Mouse (Mus musculus) neutrophil, adult 5-6 weeks (primary cell): ENCODE measurements around the gene Klrb1f. TPM values are rescaled to one million over a fixed set of nuclear protein-coding genes. Genes with fewer than 3 reads are reported as not detected.
A peak's percentile ranks its signal among the peaks of the same experiment; 100 is the strongest.
"Not testable (repeated sequence)": the region's sequence is repeated elsewhere in the genome, so short reads cannot be mapped to it uniquely, and the experiment has no call there.

Experiments used
- ATAC-seq: fragments of 151-379, 151-347 bp; 2 replicates; pipeline ENCODE4 v1.8.0; 2017; ENCODE audit warnings: mild to moderate bottlenecking, moderate TSS enrichment; ENCODE audit not compliant: insufficient number of reproducible peaks, poor library complexity, low FRiP score, severe bottlenecking; ENCODE audit errors: extremely low read depth
- total RNA-seq: library from RNA; stranded (forward); fragments of 200-1000 nt; gene quantifications from 2 replicates; pipeline ENCODE4 v1.2.3, GENCODE M21; 2017

Gene Klrb1f
- total RNA-seq, 1 experiment from 2014 or later: 1.2 TPM

DNA sequence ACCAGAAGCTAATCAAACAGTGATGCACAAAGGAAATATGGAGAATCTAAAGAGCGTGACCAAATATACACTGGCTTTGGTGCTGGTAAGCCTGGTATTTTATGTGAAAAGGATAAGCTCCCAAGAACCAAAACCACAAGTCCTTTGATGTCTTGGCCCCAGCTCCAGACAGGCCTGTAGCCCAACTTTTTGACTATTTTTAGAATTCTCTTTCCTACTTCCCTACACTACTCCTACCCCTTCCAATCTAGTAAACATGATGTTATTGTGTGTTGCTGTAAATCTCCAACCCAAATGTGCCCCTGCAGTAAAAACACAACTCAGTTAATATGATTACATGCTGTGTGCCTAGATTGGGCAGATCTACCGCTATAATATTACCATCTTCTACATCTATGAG lies 4.2 kb upstream of the Klrb1f start:
- no peak for ATAC-seq

DNA sequence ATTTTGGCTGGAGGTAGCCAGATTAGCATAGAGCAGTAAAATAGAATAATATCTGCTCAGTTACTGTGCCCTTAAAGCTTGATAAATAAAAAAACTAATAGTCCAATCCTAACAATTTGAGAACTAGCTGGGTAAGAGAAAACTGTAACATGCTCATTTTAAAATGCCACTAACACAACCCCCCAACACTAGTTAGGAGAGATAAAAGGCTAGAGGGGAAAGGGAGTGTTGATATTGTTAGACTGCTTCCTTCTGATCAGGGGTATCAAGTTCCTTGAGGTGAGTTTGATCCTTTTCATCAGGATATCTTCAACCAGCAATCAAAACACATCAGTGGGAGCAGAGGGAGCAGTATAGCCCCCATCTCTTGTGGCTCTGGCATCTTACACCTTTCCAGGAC lies 3.2 kb upstream of the Klrb1f start:
- ATAC-seq: no peak

DNA sequence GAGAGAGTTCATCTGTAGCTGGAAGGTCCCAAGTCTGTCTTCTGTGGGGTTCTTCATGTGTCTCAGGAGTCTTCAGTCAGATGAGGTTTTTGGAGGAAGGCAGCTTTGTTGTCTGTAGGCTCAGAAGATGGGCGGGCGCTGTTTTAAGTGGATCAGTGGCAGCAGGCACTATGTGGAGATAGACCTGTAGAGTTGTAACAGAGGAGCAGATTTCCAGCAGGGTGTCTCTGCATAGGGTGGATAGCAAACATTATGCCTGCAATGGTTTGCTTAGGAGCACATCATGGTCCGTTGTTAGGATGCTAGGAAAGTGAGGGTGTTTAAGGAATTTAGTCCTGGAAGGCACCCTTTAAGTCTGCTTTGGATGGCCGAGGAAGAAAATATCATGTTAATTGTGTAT lies 2.7 kb downstream of the Klrb1f start:
- no peak for ATAC-seq

DNA sequence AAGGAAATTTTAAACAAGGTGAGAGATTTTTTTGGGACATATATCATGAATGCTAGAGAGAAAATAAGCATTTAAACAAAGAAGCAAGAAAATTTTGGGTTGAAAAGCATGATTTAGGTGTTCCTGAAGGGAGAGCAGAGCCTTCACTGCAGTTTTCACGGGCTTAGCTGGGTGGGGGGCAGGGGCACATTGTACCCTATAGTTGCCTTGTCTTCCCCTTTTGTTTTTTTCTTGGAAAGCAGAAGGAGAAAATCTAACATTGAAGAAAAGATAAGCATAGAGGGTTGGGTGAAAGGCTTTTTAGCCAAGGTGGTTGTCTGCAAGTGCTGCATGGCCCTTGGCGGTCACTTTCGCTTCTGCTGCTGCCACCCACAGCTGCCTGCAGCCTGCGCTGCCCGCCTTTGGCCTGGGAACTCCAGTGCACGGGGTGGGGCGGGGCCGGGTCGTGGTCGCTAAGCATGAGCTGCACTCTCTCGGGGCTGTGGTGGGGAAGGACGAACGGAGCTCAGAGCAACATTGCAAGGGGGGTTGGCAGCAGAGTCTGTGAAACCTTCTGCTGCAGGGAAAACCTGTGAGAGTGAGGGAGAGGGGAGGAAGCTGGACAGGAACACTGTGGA lies 3.3 kb downstream of the Klrb1f start:
- peak; percentile 90 for ATAC-seq

DNA sequence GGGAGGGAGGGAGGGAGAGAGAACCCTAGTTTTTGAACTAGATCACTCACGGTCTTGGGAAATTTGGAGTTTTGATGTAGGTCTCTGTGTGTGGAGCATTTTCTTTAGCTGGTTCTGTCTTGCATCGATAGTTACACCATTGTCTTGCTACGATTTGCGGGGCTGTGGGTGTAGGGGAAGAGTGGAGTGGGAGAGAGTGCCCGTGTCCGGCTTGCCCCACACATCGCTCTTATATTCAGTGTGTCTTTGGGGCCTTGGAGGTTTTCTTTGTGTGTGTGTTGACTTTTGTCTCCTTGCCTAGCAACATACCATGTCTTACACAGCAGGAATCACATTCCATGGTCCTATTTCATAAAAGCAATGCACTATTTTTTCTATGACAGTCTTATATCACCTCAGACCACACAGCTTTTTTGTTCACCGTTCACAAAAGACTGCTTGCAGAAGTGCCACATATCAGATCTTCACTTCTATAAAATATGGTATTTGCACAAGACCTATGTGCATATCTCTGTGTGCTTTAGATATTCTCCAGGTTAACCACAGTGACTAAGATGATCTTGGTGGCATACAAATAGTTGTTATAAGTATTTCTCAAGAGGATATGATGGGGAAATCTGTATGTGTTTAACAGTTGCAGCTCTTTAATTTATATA lies 4.0 kb downstream of the Klrb1f start:
- no peak for ATAC-seq

DNA sequence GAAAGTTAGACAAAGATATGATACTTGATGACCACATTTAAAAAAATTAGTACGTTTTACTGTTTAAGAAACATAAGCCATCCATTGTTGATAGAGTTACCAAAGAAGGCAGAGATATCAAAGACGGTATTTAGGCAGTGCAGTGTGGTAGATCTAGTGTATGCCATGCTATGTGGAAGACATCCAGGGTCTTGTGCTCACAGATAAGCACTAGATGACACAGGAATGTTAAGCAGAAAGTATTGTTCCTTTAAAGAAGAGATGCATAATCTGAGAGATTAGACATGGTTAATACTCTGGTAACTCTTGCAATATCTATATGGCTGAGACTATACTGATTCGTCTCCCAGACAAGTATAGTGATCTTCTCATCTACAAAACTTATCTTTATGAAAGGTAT lies 5.4 kb downstream of the Klrb1f start:
- ATAC-seq: no peak

DNA sequence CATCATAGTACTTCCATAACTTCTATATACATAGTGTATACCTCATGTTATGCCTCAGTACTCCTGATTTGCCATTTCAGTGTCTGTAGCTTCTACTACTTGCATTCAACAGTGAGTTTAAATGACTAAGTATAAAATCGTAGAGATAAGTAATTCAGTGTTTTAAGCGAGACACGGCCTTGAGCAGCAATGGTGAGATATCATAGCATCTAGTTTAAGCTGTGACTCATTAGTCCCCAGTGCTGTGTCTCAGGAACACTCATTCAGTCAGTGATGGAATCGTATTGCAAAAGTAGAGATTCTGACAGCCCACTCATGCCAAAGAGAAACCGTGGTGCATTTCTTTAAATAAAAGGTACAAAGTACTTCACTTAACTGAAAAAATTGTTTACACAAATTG lies 6.0 kb downstream of the Klrb1f start:
- no peak for ATAC-seq

DNA sequence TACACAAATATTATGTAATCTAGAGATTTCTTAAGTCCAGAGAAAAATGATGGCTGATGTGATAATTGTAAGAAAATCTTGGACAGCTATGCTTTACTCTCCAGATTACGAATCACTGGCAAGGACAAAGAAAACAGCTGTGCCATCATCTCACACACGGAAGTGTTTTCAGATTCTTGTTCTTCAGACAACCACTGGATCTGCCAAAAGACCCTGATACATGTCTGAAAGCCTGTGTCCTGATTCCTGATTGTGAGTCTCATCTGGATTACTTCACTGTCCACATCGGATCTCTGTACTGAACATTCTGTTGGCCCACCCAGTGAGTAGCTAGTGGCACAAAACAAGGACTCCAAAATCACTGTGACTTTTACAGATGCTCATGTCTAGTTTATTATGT lies 10.5 kb downstream of the Klrb1f start:
- ATAC-seq: no peak

DNA sequence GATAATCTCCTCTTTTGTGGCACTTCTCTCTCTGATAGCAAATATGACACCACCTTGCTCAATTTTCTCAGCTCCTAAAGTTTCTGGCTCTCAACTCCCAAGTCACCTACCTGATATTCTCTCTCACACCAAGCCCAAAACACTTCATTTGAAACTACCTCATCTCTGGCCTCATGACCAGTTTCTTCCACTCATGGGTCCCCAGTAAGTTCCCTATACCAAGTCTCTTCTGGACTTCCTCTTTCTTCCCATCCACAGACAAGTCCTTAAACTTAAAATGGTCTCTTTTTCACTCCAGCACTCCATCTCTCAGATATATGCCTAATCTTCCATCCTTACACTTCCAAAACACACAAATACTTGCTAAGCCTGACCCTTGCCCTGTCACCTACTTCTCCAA lies 12.3 kb downstream of the Klrb1f start:
- ATAC-seq: peak; percentile 87

DNA sequence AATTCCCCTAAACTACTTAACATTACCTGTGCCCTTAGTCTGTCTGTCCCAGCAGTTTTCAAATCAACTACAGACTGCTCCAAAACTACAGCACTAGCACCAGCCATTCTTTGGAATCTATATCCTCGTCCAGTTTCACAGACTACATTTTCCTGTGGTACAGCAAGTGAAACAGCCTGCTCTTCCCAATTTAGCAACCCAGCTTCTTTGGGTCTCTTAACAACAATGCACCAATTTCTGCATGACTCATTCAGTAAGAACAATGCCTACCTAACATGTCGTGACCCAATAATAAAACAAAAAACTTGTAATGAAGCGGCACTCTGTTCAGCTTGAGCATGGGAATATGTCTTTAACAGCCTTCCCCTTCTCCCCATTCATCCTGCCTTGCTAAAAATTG lies 19.7 kb downstream of the Klrb1f start:
- no peak for ATAC-seq

DNA sequence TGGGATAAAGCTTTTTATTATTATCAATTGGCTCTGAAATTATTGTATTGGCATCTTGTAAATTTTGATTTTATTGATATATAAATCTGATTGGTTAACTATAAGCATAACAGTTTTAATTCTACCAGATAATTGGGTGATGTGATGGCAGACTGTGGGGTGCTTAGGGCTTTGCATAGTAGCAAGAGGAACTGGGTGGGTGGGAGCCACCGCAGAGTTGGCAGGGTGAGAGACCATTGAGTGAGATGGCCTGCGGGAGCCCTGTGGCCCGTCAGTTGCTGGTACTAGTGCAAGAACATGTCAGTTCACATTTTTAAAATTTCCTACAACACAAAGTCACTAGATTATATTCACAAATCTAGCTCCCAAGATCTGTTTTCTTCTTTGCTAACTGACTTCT lies 20.2 kb downstream of the Klrb1f start:
- no peak for ATAC-seq

DNA sequence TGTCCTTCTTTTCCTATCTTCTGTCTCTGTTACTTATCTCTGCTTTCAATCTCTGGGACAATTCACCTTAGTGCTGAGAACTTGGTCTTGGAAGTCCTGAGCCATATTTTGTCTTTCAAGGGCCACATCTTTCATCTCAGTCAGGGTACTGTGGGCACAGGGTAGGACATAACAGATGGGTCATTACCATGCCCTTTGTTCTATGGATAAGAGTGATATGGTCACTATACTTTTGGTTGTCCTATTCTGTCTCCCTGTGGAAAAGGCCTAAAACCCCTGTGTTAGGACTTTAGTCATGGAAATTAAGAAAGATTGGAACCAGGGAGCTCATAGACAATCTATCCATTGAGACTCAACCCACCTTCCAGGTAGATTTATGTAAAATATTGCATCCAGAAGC lies 20.8 kb downstream of the Klrb1f start:
- ATAC-seq: no peak

DNA sequence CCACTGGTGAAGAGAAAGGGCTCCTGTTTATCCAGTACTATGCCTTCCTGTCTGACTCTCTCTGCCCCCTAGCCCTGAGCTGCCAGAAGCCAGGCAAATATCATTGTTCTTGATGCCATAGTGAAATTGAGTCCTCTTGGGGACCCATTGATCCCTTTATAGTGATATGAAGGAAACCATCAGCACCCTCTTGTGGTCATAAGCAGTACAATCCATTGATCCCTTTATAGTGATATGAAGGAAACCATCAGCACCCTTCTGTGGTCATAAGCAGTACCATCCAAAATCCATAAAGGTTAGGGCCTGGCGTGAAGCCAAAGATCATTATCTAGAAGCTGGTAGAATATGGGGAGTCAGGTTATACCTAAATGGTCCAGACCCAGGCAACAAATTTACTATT lies 21.3 kb downstream of the Klrb1f start:
- ATAC-seq: peak; percentile 94

DNA sequence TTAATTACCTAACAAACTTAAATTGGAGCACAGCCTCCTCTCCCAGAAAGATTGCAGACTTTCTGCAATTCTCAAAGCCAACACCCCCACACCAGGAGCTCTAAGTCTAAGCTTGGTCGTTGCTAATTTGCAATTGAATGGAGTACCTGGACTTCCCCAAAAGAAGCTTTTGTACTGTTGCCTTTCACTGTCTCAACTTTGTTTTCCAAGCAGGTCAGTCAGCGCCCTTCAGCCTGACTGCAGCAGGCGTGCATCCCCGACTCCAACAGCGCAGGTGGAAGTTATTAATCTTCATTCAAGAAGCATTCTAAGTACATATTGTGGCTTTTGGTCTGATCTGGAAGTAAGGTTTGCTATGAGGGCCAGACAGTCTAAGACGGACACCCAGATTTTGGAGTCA lies 39.4 kb downstream of the Klrb1f start:
- ATAC-seq: no peak

DNA sequence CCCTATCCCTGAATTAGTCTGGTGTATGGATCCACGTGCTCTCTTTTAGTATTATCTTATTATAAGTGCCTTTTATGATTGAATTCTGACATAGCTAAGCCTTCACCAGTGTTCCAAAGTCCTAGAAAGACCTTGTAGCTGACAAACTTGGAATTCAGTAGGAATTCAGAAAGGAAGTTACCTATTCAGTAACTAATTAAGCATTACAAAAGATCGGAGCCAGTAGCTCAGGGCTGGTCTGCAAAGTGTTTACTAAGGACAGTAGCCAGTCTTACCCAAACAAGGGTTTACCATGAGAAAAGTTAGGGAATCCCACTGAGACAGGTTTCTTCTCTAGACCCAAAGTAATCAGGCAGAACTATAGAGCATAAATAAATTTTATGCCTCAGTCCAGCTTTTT lies 40.3 kb downstream of the Klrb1f start:
- not testable (repeated sequence) for ATAC-seq

DNA sequence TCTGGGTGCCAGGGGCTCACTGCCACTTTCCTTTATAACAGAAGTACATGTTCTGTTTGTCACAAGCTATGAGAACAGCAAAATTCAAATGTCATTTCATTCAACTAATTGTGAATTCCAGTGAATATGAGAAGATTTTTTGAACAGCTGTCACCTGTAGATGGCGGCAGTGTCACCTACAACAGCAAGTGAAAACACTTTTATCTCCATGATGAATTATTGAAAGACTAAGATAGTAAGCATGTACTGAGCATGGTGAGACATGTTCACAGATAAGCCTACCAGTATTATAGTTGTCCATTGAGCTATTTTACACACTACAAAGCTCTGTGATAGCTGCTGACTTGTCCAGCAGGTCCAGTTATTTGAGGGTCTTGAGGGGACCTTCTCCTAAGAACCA lies 42.5 kb downstream of the Klrb1f start:
- ATAC-seq: no peak

DNA sequence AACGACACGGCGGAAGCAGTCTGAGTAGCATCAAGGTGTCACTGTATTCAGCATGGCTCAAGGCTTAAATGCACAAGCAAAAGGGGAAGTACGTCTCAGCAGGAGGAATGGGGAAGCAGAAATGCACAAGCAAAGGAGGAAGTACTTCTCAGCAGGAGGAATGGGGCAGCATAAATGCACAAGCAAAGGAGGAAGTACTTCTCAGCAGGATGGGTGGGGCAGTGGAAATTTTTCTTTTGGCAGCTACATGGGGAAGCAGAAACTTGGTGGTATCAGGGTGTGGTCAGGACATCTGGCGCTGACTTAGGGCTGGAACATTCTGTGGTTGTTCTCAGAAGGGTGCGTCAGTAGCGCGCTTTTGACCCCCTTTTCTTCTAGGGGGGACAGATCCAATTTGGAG lies 42.9 kb downstream of the Klrb1f start:
- ATAC-seq: 0 out of 2 replicates have a peak, but pooled peaks have one; percentile 48

DNA sequence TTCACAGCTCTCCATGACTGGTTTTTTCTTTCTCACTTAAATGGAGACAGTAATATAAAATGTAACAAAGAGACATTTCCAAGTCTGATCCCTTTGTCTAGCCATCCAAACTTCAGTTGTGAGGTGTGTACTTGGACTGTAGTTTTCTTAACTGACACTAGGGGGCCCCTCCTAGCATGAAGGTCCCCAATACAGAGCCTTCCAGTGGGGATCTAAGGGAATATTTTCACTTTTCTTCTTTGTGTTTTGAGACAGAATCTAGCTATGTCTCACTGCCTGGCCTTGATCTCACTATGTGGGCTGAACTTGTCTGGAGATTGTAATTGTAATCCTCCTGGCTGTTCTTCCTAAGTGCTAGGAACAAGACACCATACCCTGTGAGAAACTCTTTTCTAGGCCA lies 49.5 kb downstream of the Klrb1f start:
- peak; percentile 87; the same call in 1 of the 2 replicates for ATAC-seq

DNA sequence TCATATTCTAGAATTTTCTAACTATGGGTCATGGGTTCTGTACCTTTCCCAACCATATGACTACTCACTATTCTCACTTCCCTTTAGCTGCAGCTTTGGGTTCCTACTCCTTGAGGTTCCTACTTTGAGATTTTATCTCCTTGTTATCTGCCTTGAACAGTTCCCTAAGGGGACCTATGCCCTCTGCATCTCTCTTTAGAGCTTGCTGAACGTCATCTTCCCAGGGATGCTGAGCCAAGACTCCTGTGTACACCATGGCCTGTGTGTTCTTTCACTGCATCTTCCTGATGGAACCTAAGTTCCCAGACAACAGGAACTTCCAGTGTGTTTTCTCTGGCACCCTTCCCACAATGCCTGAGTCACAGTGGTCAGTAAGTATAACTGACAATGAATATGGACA lies 52.2 kb downstream of the Klrb1f start:
- no peak for ATAC-seq

DNA sequence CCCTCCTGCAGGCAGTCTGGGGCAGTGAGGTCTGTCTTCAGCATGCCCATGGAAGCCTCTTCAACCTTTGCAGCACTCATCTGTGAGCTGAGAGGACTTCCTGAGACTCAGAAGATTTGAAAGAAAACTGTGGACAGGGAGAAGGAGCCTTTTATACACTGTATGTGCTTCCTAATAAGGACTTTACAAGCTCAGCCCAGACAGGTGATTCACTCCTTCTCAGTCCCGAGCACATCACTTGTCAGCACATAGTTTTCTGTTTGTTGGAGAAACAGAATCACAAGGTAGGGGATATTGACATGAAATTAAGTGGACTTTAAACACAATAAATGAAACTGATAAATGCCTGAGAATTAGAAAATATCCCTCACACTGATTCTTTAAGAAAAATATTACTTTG lies 55.1 kb downstream of the Klrb1f start, which contains the start of gene Clec2e:
Gene Clec2e, minus strand, starts transcription at position 120 of the 400 bp plus-strand sequence.
- ATAC-seq: not testable (repeated sequence)

DNA sequence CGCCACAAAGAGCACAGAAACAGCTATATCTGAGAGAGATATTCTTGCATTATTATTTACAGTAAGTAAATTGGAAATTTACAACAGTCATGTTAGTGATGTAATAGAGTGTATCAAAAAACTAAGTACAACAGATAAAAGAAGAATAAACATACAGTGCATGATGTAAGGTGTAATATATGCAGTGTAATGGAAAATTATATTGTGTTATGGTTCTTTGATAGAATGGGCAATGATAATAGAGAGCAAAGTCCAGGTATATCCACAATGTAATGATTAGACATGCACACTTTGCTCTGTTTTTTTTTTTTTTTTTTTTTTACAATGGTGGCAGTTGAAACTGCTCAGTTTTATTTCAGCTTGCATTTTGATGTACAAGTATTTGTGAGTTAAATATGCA lies 55.9 kb downstream of the Klrb1f start:
- ATAC-seq: no peak
